Mouse (Mus musculus): ENCODE data around the gene Slc38a3. TPM values are rescaled to one million over a fixed set of nuclear protein-coding genes. Genes with fewer than 3 reads are reported as not detected.

The Slc38a3 gene
- polyA plus RNA-seq, 1 experiment from 2014 or later: 8.3 TPM

DNA sequence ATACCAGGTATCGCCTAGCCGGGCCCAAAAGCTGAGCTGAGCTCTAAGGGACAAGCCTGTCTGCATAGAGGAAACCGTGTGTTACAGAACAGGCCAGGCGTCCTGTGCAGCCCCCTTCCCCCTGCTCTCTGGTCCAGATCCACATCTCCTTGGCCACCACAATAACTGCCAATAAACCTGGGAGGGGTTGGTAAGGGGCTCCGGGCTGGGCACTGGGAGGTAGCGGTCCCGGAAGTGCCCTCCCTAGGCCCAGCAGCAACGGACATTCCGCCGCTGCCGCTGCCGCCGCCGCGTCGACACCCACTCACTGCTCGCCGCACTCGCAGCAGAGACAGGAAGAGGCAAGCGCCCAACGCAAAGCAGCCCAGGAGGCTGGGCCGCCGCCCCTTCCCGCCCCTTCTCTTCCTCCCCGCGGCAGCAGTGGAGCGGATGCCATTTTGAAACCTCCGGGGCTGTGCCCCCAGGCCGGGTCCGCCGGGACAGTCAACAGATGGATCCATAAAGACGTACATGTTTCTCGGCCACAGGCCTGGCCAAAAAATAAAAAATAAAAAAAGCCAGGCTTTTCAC lies 36.2 kb downstream of the Slc38a3 start:
- peak overlapping the region; percentile 95 for H3K4me2 ChIP-seq (replicated peaks)
- H3K9me3 ChIP-seq: no peaks in the 10 kb centered on the region
- ATAC-seq (ENCODE audit: insufficient number of reproducible peaks, insufficient read depth, low FRiP score, low TSS enrichment): no peak
- peaks cover 79% of the 10 kb centered on the region for H3K4me1 ChIP-seq
- peak overlapping the region; percentile 90 for H3K27ac ChIP-seq
- peak overlapping the region; percentile 81 for H3K4me3 ChIP-seq
- WGBS: 2% methylated on average over 31 of the region's 33 CpGs
- H3K27me3 ChIP-seq: no peaks in the 10 kb centered on the region
- peak overlapping the region; percentile 94 for H3K9ac ChIP-seq
- peaks cover 7% of the 10 kb centered on the region; the same call in 1 of the 2 replicates for H3K36me3 ChIP-seq

DNA sequence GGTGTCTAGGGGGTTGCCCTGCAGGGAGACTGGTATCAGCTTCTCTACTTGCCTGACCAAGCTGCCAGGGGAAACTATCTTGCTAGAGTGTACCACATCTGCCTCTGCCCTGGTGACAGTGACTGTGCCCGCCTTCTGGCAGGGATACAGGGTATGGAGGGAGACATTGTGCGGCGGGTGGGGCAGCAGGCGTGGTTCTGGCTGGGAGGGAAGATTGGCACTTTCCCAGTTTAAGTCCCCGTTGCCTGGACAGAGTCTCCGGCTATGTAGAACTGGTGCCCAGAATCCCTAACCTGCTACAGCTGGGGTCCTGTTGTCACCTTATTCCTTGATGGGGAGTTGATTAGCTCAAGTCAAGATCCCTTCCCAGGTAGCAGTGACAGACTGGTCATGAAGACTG lies 36.9 kb downstream of the Slc38a3 start:
- Histone ChIP-seq H3K4me3 (peak overlapping the region; percentile 81), H3K27me3 (no peaks in the 10 kb centered on the region), H3K9ac (peak overlapping the region; percentile 94), H3K4me1 (peaks cover 84% of the 10 kb centered on the region), H3K4me2 (replicated peaks) (peak overlapping the region; percentile 95), H3K36me3 (peaks cover 7% of the 10 kb centered on the region; the same call in 1 of the 2 replicates), H3K9me3 (no peaks in the 10 kb centered on the region), H3K27ac (peak overlapping the region; percentile 90)
- 66% methylated on average over 6 of the region's 6 CpGs for WGBS
- ATAC-seq (ENCODE audit: insufficient number of reproducible peaks, insufficient read depth, low FRiP score, low TSS enrichment): no peak

DNA sequence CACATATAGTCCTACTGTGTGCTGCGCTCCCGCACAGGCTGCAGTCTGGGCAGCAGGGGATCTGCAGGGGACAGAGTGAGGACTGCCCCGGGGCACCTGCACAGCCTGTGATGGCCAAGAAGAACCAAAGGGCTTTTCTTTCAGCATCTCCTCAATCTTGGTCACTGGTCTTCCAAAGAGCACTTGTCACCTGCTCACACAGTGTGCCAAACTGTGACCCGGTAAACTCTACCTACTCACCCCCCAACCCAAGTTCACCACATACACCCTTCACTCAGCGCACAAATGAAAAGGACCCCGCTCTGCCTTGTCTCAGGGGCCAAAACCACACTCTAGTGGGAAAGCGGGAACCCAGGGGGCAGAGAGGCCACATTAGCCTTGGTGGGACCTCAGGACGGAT lies 37.5 kb downstream of the Slc38a3 start:
- peak overlapping the region; percentile 95; the same call in 1 of the 2 replicates for H3K4me2 ChIP-seq (replicated peaks)
- peak overlapping the region; percentile 90 for H3K27ac ChIP-seq
- no peaks in the 10 kb centered on the region for H3K27me3 ChIP-seq
- no peaks in the 10 kb centered on the region for H3K9me3 ChIP-seq
- 88% methylated on average over 8 of the region's 8 CpGs for WGBS
- peaks cover 7% of the 10 kb centered on the region; the same call in 1 of the 2 replicates for H3K36me3 ChIP-seq
- peaks cover 84% of the 10 kb centered on the region for H3K4me1 ChIP-seq
- 0 out of 2 replicates have a peak overlapping the region, but pooled peaks have one; percentile 81 for H3K4me3 ChIP-seq
- H3K9ac ChIP-seq: no peak overlapping the region
- no peak for ATAC-seq (ENCODE audit: insufficient number of reproducible peaks, insufficient read depth, low FRiP score, low TSS enrichment)

DNA sequence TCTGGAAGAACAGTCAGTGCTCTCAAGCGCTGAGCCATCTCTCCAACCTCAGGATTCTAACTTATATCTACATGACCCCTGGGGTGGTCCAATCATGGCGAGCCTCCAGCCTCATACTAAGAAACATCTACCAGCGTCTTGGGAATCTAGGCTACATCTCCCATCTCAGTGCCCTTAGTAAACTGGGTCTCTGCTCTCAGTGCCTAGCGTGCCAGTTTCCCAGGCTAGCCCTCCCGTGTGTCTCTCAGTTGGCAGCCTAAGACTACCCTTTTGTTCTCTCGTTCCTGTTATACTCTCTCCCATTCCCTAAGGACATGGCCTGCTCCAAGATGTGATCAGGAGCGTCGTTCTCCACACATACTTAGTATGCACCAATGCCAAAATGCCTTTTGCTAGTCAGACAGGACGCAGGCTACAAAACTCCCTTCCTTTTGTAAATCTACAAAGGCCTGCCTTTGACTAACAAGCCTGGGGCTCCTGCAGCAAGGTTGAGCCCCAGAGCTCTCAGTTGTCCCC lies 38.0 kb downstream of the Slc38a3 start:
- no peaks in the 10 kb centered on the region for H3K27me3 ChIP-seq

DNA sequence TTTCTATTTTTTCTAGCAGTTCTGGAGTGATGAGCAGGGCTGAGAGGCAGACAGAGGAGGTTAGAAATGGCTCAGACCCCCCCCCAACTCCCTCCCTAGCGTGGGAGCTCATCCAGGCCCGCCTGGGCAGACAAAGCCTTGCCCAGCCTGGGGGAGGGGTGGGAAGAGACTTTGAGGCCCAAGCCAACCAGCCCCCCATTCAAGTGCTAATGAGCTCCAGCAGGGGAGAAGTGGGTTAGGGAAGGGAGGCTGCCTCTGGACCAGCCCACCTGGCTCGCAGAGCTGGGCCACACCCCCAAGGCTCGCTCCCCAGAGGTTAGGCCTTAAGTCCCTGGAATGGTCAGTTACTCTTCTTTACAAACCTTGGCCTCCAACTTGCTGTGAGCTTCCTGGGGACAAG lies 38.8 kb downstream of the Slc38a3 start:
- H3K27me3 ChIP-seq: no peaks in the 10 kb centered on the region
- H3K9me3 ChIP-seq: no peaks in the 10 kb centered on the region
- H3K27ac ChIP-seq: peak overlapping the region; percentile 94
- H3K36me3 ChIP-seq: peaks cover 8% of the 10 kb centered on the region
- 0 out of 2 replicates have a peak overlapping the region, but pooled peaks have one; percentile 7 for H3K4me3 ChIP-seq
- 3% methylated on average over 4 of the region's 4 CpGs for WGBS
- H3K9ac ChIP-seq: 0 out of 2 replicates have a peak overlapping the region, but pooled peaks have one; percentile 34
- ATAC-seq (ENCODE audit: insufficient number of reproducible peaks, insufficient read depth, low FRiP score, low TSS enrichment): no peak
- H3K4me2 ChIP-seq (replicated peaks): peak overlapping the region; percentile 45
- peaks cover 83% of the 10 kb centered on the region for H3K4me1 ChIP-seq

More for the DNA sequence above, 38.0 kb downstream of the Slc38a3 start:
- Histone ChIP-seq H3K9ac (no peak overlapping the region), H3K27ac (peak overlapping the region; percentile 94), H3K9me3 (no peaks in the 10 kb centered on the region), H3K4me2 (replicated peaks) (0 out of 2 replicates have a peak overlapping the region, but pooled peaks have one; percentile 95), H3K4me3 (no peak overlapping the region), H3K4me1 (peaks cover 85% of the 10 kb centered on the region), H3K36me3 (peaks cover 7% of the 10 kb centered on the region; the same call in 1 of the 2 replicates)
- 58% methylated on average over 9 of the region's 9 CpGs for WGBS
- no peak for ATAC-seq (ENCODE audit: insufficient number of reproducible peaks, insufficient read depth, low FRiP score, low TSS enrichment)

DNA sequence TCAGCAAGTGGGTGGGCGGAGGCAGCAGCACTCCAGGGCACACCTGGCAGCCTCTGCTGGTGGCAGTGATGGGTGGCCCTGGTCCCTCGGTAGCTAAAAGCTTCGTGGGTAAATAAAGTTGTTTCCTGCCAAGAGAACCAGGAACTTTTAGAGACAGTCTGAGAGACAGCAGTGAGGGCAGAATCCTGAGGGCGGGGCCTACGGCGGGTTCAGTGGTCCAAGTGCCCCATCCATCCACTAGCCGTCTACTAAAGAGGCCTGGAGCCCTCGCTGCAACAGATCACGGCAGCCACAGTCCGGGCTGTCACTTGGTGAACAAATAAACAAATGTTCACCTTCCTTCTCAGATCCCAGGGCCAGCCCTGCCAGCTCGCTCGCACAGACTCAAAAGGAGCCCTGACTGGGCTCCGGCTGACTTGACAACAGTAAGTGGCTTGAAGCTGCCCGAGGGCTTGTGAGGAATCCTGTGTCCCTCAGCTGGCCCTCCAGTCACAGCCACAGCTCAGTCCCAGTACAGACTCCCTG lies 39.4 kb downstream of the Slc38a3 start:
- peaks cover 14% of the 10 kb centered on the region for H3K36me3 ChIP-seq
- H3K4me3 ChIP-seq: peak overlapping the region; percentile 7; the same call in 1 of the 2 replicates
- H3K4me1 ChIP-seq: peaks cover 82% of the 10 kb centered on the region
- WGBS: 12% methylated on average over 14 of the region's 14 CpGs
- no peak for ATAC-seq (ENCODE audit: insufficient number of reproducible peaks, insufficient read depth, low FRiP score, low TSS enrichment)
- H3K9me3 ChIP-seq: no peaks in the 10 kb centered on the region
- H3K4me2 ChIP-seq (replicated peaks): peak overlapping the region; percentile 45
- H3K27me3 ChIP-seq: no peaks in the 10 kb centered on the region
- H3K27ac ChIP-seq: peak overlapping the region; percentile 94
- H3K9ac ChIP-seq: peak overlapping the region; percentile 34; the same call in 1 of the 2 replicates

DNA sequence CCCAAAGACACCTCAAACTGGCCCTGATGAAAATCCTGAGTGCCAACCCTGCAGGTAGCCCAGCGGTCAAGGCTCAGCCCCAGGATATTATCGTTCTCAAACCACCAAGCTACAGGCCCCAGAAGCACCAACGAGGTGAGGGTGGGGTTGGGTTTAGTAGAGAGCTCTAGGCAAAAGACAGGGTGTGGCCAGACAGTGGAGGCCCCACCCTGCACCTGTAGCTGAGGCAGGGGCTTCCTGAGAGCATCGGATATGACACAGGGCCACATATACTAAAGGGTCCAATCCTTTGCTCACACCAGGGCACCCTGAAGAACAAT lies 40.0 kb downstream of the Slc38a3 start:
- ATAC-seq (ENCODE audit: insufficient number of reproducible peaks, insufficient read depth, low FRiP score, low TSS enrichment): no peak
- Histone ChIP-seq H3K4me2 (replicated peaks) (peak overlapping the region; percentile 14; the same call in 1 of the 2 replicates), H3K4me1 (peaks cover 80% of the 10 kb centered on the region), H3K4me3 (no peak overlapping the region), H3K36me3 (peaks cover 19% of the 10 kb centered on the region), H3K27me3 (no peaks in the 10 kb centered on the region), H3K9me3 (no peaks in the 10 kb centered on the region), H3K9ac (peak overlapping the region; percentile 34), H3K27ac (peak overlapping the region; percentile 94)
- WGBS: 43% methylated on average over 4 of the region's 4 CpGs

DNA sequence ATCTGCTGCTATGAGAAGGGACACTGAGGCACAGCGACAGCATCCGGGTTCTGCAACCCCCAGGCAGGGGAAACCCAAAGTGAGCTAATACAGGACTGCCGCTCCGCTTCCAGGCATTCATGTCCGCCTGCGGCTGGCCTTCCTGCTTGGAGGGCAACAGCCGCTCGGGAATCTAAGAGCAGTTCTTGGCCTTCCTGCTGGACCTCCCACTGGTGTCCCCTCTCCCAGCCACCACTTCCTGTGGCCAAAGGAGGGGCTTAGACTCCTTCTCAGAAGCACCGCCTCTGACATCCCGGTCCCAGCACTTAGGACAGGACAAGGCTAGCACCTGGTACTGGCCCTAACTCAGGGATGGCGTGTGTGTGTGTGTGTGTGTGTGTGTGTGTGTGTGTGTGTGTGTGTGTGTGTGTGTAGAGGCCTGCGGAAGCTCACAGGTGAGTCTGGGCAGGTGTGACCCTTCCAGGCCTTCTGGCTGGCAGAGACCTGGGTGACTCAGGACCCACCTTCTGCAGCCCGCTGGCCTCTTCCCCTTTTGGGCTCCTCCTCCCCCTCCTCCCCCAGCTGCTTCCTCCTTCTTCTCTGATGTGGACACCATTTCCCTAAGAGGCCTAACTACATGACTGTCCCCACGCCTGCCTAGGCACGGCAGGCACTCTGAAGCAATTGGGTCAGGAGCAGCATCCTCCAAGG lies 40.5 kb downstream of the Slc38a3 start:
- peak overlapping the region; percentile 14; the same call in 1 of the 2 replicates for H3K4me2 ChIP-seq (replicated peaks)
- no peaks in the 10 kb centered on the region for H3K9me3 ChIP-seq
- no peak for ATAC-seq (ENCODE audit: insufficient number of reproducible peaks, insufficient read depth, low FRiP score, low TSS enrichment)
- H3K4me1 ChIP-seq: peaks cover 75% of the 10 kb centered on the region
- H3K27ac ChIP-seq: peak overlapping the region; percentile 94
- peaks cover 24% of the 10 kb centered on the region for H3K36me3 ChIP-seq
- H3K27me3 ChIP-seq: no peaks in the 10 kb centered on the region
- WGBS: 45% methylated on average over 13 of the region's 15 CpGs
- no peak overlapping the region for H3K4me3 ChIP-seq
- peak overlapping the region; percentile 34 for H3K9ac ChIP-seq

DNA sequence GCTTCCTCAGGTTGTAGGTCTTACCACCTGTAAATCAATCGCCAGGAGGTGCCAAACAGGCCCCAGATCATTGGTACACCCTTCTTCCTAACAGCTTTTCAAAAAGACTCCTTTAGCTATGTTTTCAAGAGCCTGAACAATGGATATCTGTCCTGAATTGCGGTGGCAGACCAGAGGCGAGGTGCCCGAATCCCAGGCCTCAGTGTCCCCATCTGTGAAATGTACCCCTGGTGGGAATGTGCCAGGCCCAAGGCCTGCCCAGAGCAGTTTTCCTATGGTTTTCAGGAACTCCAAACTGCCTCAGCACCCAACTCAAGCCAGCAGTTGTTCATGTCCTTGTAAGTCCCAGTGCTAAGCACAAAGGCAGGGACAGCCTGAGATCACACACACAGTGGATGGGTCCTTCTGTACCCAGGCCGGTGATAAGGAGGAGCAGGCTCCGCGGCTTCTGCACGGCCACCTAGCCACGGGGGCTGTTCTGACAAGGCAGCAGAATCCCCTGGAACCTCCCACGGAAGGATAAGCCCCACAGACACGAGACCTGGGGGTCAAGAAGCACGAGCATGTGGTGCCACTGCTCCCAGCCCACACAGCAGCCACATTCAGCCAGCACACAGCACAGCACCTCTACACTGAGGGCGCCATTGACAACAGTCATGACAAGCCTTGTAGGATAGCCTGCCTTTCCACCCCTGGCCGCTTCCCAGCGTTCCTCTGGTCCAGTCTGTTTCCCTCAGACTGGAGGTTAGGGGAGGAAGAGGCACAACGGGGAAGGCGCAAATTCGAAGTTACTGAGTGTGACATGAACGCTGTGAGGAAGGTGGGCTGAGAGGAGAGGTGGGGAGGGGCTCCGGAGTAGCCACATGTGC lies 41.7 kb downstream of the Slc38a3 start:
- H3K4me3 ChIP-seq: no peak overlapping the region
- H3K36me3 ChIP-seq: peaks cover 29% of the 10 kb centered on the region
- ATAC-seq (ENCODE audit: insufficient number of reproducible peaks, insufficient read depth, low FRiP score, low TSS enrichment): no peak
- WGBS: 42% methylated on average over 20 of the region's 20 CpGs
- H3K9ac ChIP-seq: peak overlapping the region; percentile 58
- H3K4me1 ChIP-seq: peaks cover 67% of the 10 kb centered on the region
- H3K27me3 ChIP-seq: no peaks in the 10 kb centered on the region
- H3K9me3 ChIP-seq: no peaks in the 10 kb centered on the region
- H3K4me2 ChIP-seq (replicated peaks): peak overlapping the region; percentile 40
- H3K27ac ChIP-seq: peak overlapping the region; percentile 94

DNA sequence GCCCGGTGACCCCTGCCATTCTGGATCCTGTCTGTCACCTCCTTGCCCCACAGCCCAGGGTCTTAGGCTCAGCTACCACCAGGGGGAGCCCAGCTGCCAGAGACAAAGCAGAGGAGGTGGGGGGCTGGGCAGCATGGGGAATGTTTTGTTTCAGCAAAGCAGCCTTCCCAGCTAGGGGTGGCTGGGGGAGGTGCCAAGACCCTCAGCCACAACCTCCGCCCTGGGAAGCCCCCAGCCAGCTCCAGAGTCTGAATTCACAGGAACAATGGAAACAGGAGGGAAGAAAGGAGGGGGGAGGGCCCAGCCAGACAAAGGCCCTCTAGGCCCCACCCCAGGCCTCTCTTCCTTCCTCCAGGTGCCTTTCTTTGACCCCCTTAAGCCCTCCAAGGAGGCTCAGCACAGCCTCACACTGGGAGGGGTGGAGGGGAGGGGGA lies 42.5 kb downstream of the Slc38a3 start:
- ATAC-seq (ENCODE audit: insufficient number of reproducible peaks, insufficient read depth, low FRiP score, low TSS enrichment): peak; percentile 64
- Histone ChIP-seq H3K4me2 (replicated peaks) (peak overlapping the region; percentile 40), H3K9me3 (no peaks in the 10 kb centered on the region), H3K9ac (peak overlapping the region; percentile 58), H3K27ac (peak overlapping the region; percentile 94), H3K27me3 (no peaks in the 10 kb centered on the region), H3K4me1 (peaks cover 59% of the 10 kb centered on the region), H3K36me3 (peaks cover 35% of the 10 kb centered on the region), H3K4me3 (0 out of 2 replicates have a peak overlapping the region, but pooled peaks have one; percentile 6)
- WGBS: 4% methylated on average over 2 of the region's 2 CpGs
